Mouse (Mus musculus) liver, adult 2 months (tissue): ENCODE measurements around the gene Limd1. TPM values are rescaled to one million over a fixed set of nuclear protein-coding genes. Genes with fewer than 3 reads are reported as not detected.

Source experiments
- DNase-seq: peaks from one replicate; pipeline ENCODE4 v3.0.0-alpha.2; 2011; ENCODE audit warnings: low read depth, low spot score; ENCODE audit errors: extremely low read depth
- H3K27ac ChIP-seq: fragments of 200-500 bp; replicated peaks from 2 replicates; pipeline ENCODE4 v1.5.1; 2012; ENCODE audit warnings: low read depth, mild to moderate bottlenecking, control low read depth, inconsistent platforms, low read length; ENCODE audit not compliant: insufficient read depth
- H3K27me3 ChIP-seq: fragments of 200-500 bp; 2 replicates; pipeline ENCODE4 v1.6.1; 2012; ENCODE audit warnings: mild to moderate bottlenecking, moderate library complexity, low read length, inconsistent platforms; ENCODE audit not compliant: control insufficient read depth, insufficient read depth
- H3K36me3 ChIP-seq: fragments of 200-500 bp; 2 replicates; pipeline ENCODE4 v1.6.1; 2012; ENCODE audit warnings: low read length, inconsistent platforms; ENCODE audit not compliant: control insufficient read depth, insufficient read depth
- H3K4me1 ChIP-seq: fragments of 200-500 bp; 2 replicates; pipeline ENCODE4 v1.6.1; 2011; ENCODE audit warnings: low read length; ENCODE audit not compliant: control insufficient read depth, insufficient read depth
- H3K4me3 ChIP-seq: fragments of 200-500 bp; 2 replicates; pipeline ENCODE4 v1.5.1; 2011; ENCODE audit warnings: low read depth, mild to moderate bottlenecking, control low read depth, low read length, moderate library complexity; ENCODE audit not compliant: insufficient read depth
- H3K79me2 ChIP-seq: fragments of 200-500 bp; 2 replicates; pipeline ENCODE4 v1.6.1; 2012; ENCODE audit warnings: inconsistent platforms, mild to moderate bottlenecking, low read length, moderate library complexity; ENCODE audit not compliant: control insufficient read depth, insufficient read depth
- H3K9ac ChIP-seq: fragments of 200-500 bp; 2 replicates; pipeline ENCODE4 v1.6.1; 2012; ENCODE audit warnings: low read depth, mild to moderate bottlenecking, control low read depth, inconsistent platforms, low read length
- CTCF ChIP-seq: fragments of 200-500 bp; IDR thresholded peaks from 2 replicates; pipeline ENCODE4 v1.5.1; 2011; ENCODE audit warnings: low read depth, low read length, control low read depth
- POLR2A ChIP-seq: fragments of 200-500 bp; IDR thresholded peaks from 2 replicates; pipeline ENCODE4 v1.6.1; 2011; ENCODE audit warnings: low read length, control low read depth; ENCODE audit not compliant: insufficient read depth; ENCODE audit errors: extremely low read depth
- WGBS: fragments of 180-500 bp; shearing (Covaris S2); methylation state at CpG from one replicate; pipeline ENCODE4 v1.1.7; 2018; 5-methylcytosine and 5-hydroxymethylcytosine counted together
- polyA plus RNA-seq: library from polyadenylated mRNA; depleted of rRNA; stranded (reverse); fragments of >200 nt; gene quantifications from 2 replicates; pipeline ENCODE4 v1.2.3, GENCODE M21; 2012; rRNA removed
- total RNA-seq: library from RNA; depleted of rRNA; stranded (reverse); fragments of >200 nt; gene quantifications from 2 replicates; pipeline ENCODE4 v1.2.3, GENCODE M21; 2014; rRNA removed

Gene Limd1
- total and polyA plus RNA-seq, 2 experiments, result 19.7 to 24.6 TPM

GRCm38 (mm10) chr9:123539823-123540222 lies 61.3 kb downstream of the Limd1 start:
- no peak overlapping the region for H3K27ac ChIP-seq
- H3K79me2 ChIP-seq, result peaks cover 9% of the 10 kb centered on the region; the same call in 1 of the 2 replicates
- H3K27me3 ChIP-seq, result no peaks in the 10 kb centered on the region
- TF ChIP-seq CTCF, result no peak
- TF ChIP-seq POLR2A, result no peak
- H3K36me3 ChIP-seq, result peaks cover 11% of the 10 kb centered on the region; the same call in 1 of the 2 replicates
- H3K9ac ChIP-seq, result no peak overlapping the region
- H3K4me3 ChIP-seq, result no peak overlapping the region
- 36% methylated on average over 2 of the region's 2 CpGs for WGBS
- no peaks in the 10 kb centered on the region; the same call in 1 of the 2 replicates for H3K4me1 ChIP-seq
- no peak for DNase-seq

GRCm38 (mm10) chr9:123554599-123554998 lies 76.1 kb downstream of the Limd1 start:
- no peak overlapping the region for H3K9ac ChIP-seq
- 95% methylated on average over 3 of the region's 3 CpGs for WGBS
- no peaks in the 10 kb centered on the region for H3K79me2 ChIP-seq
- H3K27me3 ChIP-seq, result no peaks in the 10 kb centered on the region
- no peak for DNase-seq
- no peak overlapping the region for H3K4me3 ChIP-seq
- no peak for TF ChIP-seq CTCF
- TF ChIP-seq POLR2A, result no peak
- H3K27ac ChIP-seq, result no peak overlapping the region
- H3K4me1 ChIP-seq, result no peaks in the 10 kb centered on the region
- peaks cover 56% of the 10 kb centered on the region for H3K36me3 ChIP-seq

Other genes starting within 250 kb of the Limd1 start
- 0.09 and 0.40 TPM in 2 replicates for gene Tmem158, start 217.9 kb upstream of the Limd1 start, total RNA-seq
- gene Tmem158, start 217.9 kb upstream of the Limd1 start, polyA plus RNA-seq, result 0.76 and 0.83 TPM in 2 replicates
- gene Lars2, start 111.8 kb upstream of the Limd1 start, total RNA-seq, result 22.8 and 24.1 TPM in 2 replicates
- gene Lars2, start 111.8 kb upstream of the Limd1 start, polyA plus RNA-seq, result 482 and 827 TPM in 2 replicates
- 62.3 and 74.3 TPM in 2 replicates for gene Sacm1l, start 51.1 kb downstream of the Limd1 start, total RNA-seq
- gene Sacm1l, start 51.1 kb downstream of the Limd1 start, polyA plus RNA-seq, result 7.7 and 9.4 TPM in 2 replicates
- gene Slc6a20b, start 153.9 kb downstream of the Limd1 start, total RNA-seq, result 0.07 TPM in 1 of 2 replicates, not detected in the other
- not detected in 2 replicates for gene Slc6a20b, start 153.9 kb downstream of the Limd1 start, polyA plus RNA-seq
- gene Ccr9, start 199.7 kb downstream of the Limd1 start, total RNA-seq, result 0.18 and 0.20 TPM in 2 replicates
- 0.21 and 0.22 TPM in 2 replicates for gene Ccr9, start 199.7 kb downstream of the Limd1 start, polyA plus RNA-seq
- gene Slc6a20a, start 200.2 kb downstream of the Limd1 start, total RNA-seq, result not detected in 2 replicates
- not detected in 2 replicates for gene Slc6a20a, start 200.2 kb downstream of the Limd1 start, polyA plus RNA-seq
- 6.5 and 9.7 TPM in 2 replicates for gene Lztfl1, start 239.0 kb downstream of the Limd1 start, total RNA-seq
- 0.80 and 1.8 TPM in 2 replicates for gene Lztfl1, start 239.0 kb downstream of the Limd1 start, polyA plus RNA-seq